Mouse (Mus musculus) inflammation-experienced regulatory T-cells, adult 6 months (primary cell): ENCODE data around the gene Nuak1. TPM values are rescaled to one million over a fixed set of nuclear protein-coding genes. Genes with fewer than 3 reads are reported as not detected.

Source experiments
- ATAC-seq: one replicate; pipeline ENCODE4 v1.8.0; 2017
- polyA plus RNA-seq, 3 experiments: library from polyadenylated mRNA; unstranded; fragments of 100-300 nt; shearing (Covaris generic); gene quantifications; one replicate each; pipeline ENCODE4 v1.2.1; 2017

The Nuak1 gene
- polyA plus RNA-seq, 3 experiments from 2014 or later: not detected

DNA sequence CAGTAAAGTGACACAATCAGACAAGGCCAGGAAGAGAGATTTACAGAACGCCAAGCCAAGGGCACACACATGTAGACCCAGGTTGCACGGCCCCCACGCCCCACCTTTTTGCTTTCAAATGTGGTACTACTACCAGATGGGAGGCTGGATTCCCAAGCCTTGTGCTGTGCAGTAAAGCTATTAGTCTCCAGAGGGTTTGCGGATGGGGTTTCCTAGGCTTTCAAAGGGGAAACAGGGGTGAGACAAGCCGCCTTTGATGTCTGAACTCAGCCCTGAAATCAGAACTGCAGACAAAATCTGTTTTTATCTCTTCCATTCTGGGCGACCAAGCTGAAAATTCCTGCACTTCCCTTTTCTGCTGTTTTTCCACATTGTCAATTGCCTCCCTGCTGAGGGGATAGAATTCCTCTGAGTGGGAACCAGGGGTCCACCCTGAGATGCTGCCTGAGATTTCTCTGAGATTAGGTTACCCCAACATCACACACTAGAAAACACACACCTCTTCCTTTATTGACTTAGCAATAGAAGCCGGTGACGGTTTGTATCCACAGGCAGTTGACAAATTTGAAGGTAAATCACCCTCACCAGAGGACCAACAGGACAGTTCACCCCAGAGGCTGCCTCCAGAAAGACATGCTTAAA, 35.1 kb downstream of the Nuak1 start:
- ATAC-seq: no peak

DNA sequence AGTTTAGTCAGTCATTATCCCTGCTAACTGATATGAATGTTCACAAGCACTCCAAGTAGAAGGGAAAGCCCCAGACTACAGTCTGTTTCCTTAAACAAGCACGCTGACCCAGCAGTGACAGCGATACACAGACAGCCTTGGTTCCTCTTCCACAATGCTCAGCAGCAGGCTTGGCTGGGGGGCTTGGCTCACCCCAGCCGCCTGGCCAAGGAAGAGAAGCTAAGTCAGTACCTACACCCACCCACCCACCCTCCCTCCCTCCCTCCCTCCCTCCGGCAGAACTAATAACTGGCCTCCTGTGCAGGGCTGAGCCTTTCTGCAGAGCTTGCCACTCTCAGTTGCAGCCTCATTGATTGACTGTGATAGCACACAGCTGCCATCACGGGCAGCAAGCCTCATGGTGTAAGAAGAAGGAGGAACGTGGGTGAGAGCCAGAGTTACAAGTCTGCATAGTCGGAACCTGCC, 38.5 kb downstream of the Nuak1 start:
- ATAC-seq: peak; percentile 38

DNA sequence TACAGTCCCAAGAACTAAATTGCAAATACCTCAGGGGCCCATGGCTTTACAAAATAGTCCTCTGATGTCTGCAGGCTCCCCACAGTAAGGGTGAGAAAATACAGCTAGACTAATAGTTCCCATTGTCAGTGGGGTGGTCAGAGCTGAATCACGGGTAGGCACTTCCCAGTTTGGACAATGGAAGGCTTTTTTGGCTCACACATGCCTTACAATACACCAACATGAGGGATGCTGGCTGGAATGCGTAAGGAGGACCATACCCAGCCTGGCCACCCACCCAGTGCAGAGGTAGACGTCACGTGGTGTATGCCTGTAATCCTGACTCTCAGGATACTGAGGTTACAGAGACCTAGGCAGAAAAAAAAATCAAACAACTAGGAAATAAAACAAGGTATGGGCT, 39.2 kb downstream of the Nuak1 start:
- no peak for ATAC-seq

DNA sequence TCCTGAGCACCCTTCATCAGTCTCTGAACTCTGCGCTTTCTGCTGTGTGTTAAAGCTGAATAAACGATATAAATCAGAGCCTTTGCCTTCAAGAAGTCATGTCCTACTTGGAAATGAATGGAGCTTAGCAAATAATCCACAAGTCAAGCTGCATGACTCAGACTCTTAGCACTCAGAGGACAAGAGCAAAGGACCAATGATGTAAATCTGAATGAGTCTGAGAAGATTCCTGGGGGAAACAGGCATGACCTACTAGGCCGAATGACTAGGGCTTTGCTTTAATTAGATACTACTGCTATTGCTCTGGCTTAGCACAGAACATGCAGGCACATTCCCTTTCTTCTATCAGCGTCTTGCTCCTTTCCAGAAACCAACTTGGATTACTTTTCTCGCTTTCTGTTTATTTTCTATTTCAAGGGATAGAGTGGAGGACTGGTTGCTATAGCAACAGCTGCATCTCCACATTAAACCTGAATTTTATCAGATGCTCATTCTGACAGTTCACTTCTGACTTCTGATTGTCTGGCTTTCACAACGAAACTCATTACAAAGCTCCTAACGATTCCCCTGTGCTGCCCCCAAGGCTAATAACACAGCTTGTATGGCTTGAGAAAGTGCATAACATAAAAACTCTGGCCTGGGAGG, 40.2 kb downstream of the Nuak1 start:
- no peak for ATAC-seq

DNA sequence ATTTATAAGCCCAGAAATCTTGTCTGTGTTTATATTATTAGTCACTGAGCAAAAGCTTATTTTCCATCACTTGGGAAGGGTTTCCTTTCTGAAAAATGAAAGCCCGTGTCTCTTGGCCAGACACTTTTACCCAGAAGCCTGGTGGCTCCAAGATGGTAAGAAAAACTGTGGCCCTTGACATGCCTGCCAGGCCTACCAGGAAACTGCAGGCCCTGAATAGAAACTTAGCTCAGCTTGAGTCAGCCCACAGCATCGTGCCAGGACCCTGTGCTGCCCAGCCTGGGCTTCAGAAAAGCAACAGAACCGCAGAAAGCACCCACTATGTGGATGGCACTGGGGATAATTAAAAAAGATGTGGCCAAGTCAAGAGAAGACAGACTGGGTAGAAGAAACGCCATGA, 43.1 kb downstream of the Nuak1 start:
- ATAC-seq: no peak

DNA sequence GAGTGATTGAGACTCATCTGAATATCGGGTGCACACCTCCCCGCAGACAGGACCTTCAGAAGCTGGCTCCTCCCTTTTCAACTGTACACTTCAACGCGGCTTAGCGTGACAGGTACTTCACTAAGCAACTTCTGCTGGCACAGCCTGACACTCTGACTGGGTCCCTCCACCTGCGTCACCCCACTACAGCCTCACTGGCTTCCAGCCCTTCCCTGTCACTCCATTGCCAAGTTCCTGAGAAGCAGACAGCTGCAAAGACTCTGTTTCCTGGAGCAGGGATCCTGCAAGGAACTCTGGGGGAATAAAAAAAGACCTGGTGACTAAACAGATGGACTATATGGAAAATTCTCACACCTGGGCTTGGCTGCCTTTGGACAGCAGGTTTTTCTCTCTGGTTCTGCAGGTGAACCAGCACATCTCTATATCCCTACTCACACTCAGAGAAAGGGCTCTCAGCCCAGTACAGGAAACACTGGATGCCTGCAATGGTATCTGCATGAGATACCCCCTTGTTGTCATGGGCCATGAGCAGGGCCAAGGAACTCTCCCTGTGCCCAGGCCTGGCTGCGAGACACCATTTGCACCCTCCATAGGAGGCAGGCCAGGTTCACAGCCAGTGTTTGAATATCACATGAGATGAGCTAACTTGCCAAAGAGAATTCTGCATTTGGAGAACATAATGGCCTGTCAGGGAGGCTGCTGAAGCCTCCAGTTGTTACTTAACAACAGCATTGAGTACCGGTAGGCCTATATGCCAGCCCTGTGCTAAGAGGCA, 44.3 kb downstream of the Nuak1 start:
- ATAC-seq: no peak

DNA sequence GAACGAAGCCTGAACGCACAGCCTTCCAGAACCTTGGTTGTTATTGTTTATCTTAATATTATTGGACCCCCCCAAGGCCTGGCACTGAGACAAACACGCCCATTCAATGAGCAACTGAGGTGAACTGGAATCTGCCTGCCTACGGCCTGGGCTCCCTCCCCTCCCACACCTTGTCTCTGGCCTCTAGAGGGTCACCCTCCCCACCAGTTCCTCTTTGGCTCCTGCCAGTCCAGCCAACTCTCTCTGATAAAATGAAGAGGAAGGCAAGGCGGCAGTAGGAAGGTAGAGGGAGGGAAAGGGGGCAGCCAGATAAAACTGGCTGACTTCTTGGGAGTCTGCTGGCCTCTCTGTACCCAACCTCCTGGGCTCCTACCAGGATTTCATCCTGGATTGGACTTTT, 45.1 kb downstream of the Nuak1 start:
- no peak for ATAC-seq

DNA sequence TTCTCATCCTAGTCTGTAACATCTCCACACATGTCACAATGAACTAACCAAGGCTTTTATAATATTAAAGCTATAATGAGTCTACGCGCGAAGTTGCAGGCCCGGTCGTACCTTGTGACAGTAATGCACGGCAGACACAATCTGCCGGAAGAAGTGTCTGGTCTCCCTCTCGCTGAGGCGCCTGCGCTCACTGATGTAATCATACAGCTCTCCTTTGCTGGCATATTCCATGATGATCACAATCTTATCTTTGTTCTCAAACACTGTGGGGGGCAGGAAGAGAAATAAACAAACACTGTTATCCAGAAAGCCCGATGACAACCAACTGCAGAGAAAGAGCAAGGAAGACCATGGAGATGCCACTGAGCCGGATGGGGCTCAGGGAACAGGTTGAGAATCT, 46.5 kb downstream of the Nuak1 start:
- ATAC-seq: no peak

DNA sequence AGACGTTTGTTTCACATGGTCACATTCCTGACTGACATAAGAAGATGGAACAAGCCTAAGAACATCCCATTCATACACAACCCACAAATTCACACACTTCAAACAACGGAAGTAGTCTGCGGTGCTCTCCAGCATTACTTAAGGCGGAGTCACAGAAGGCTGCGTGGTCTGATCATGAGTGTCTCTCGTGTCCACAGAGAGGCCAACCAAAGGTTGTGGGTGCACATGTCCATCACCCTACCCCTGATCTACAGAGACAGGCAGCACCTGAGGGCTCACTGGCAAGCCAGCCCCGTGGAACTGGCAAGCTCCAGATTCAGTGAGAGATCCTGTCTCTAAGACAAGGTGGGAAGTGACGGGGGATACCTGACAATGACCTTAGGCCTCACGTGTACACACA, 47.0 kb downstream of the Nuak1 start:
- no peak for ATAC-seq

DNA sequence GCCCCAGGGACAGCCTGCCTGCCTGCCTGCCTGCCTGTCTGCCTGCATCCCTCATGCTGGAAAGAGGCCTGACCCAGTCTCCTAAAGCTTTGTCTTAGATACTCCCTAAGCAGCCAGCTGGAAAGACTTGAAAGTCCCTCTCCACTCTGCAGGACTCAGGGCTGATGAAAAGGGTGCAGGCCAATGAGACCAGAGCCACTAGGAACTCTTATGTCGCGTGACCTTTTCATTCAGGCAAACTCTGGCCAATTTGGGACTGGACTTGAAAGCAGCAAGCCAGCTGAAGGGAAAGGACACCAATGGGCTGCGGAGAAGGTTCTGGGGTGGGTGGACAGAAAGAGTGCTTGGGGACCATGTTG, 47.7 kb downstream of the Nuak1 start:
- ATAC-seq: no peak

DNA sequence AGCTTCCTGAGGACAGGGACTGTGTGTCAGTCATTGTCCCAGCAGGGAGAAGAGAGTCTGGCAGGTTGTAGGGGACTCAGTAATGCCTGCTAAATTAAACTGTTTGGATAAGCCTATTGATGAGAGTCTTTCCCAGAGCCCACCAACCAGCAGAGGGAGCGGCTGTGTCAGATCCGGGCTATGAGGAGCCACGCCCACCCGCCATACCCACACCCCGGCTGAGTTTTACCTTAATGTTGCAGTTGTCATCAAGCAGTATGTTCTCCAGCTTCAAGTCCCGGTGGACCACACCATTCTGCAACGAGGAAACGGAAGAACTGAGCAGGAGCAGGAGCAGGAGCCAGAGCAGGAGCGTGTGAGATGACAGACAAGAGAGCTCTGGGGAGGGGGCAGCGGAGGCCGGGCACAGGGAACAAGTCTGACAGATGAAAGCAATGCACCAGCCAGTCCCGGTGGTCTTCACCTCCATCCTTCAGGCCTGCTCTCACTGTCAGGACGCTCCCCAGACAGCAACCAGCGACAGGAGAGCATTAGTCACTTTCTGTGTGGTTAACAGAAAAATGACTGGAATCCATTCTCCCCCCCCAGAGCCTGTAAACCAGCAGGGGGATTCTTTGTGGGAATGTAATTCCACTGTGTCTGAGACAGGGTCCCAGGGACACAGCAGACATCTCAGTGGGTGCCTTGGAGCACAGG, 48.2 kb downstream of the Nuak1 start:
- no peak for ATAC-seq

DNA sequence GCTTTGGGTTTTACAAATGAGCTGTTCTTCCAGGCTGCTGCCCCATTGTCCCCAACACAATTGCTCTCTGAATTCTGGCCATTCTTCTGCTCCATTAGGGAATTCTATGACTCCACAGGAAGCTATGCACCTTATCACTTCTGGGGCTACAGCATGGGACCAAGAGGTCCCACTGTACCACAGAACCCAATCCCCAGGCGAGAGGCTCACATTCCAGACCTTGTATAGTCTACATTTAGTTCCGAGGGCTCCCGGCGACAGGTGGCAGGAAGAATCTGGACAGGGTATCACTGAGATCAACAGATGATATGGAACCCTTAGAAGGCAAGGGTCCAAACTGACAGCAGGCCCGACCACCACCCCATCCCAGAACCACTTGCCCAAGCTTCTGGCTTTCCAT, 50.7 kb downstream of the Nuak1 start:
- no peak for ATAC-seq

DNA sequence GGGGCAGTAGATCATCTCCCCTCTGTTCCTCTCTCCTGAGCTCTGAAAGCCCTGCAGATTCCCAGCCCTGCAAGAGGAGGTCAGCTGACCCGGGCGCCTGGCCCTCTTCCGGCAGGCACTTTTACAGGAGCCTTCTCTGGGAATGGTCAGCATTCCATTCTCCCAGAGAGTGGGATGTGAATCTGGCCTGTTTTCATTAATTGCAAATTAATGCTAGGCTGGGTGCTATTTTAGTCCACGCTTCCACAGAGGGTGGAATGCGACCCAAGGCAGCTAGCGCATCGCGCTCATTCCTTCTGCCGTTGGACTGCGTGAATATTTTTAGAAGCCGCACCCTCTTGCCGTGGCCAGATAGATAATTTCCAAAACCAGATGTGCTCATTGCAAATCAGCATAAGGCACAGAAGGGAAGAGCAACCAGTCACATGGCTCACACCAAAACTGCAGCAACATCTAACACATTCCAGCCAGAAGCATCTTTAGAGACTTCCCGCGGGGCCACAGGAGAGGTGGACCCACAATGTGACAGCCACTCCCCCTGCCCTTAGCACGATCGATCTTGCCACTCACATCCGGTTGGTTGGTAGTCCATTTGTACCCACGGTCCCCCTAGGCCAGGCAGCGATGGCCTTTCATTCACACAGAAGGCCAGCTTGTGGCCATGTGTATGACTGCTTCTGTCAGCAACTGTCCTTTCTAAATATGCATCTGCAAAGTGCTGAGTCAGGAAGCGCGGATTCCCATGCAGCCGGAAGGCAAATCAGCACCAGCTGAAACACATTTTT, 51.8 kb downstream of the Nuak1 start:
- ATAC-seq: no peak

DNA sequence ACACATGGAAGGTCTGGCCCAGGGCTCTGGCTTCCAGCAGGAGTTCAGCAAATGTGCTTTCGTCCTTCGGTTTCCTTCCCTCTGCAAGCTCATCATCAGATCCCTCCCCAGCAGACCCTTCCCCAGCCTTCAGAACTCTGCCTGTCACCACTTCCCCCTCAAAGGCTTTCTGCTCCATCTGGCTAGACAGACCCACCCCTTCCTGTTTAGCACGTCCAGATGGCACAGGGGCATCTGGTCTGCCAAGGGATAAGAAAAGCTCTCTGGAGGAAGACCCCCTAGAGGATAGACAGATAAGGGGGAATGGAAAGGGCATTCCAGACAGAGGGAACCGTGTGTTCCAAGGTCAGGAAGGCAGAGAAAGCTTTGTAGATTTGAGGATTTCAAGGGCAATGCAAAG, 53.1 kb downstream of the Nuak1 start:
- ATAC-seq: no peak

DNA sequence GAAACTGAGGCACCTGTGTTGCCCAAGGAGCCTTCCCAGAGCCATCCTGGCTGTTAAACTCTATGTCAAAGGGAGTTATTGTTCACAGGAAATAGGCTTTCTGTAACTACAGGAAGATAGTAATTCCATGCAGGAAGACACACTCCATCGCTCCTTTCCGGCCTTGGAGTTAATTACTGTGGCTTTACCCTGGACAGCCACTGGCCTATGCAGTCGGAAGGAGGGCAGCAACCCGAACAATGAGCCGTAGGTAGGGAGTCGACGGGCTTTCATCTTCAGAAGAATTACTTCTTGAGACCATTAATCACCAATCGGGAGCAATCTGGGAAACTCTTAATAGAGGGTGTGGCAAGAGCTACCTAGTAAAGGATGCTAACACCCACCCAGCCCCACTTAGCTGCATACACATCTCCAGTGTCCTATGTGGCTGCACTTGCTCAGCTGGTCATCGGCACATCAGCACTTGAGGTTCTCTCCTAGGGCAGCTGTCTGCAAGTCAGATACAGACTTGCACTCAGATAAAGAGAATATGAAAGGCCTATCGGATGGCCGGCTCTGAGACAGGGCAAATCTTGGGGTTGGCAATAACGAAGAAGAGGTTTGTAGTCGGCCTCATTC, 53.7 kb downstream of the Nuak1 start:
- no peak for ATAC-seq

DNA sequence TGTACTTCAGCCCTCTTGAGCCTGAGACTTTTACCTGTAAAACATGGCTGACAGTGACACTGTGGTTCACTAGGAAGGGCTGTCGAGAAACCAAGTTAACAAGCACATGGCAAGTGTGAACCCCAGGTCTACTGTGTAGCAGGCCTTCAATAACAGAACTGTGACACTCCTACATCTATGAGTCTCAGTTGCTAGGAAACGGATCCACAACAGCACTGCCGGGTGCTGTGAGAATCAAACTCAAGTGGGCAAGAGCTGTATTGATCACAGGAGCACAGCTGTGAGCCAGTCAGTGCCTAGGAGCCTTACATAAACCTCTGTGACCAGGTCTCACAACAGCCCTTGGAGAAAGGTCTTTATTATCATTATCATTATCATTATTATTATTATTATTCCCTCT, 54.2 kb downstream of the Nuak1 start:
- no peak for ATAC-seq

DNA sequence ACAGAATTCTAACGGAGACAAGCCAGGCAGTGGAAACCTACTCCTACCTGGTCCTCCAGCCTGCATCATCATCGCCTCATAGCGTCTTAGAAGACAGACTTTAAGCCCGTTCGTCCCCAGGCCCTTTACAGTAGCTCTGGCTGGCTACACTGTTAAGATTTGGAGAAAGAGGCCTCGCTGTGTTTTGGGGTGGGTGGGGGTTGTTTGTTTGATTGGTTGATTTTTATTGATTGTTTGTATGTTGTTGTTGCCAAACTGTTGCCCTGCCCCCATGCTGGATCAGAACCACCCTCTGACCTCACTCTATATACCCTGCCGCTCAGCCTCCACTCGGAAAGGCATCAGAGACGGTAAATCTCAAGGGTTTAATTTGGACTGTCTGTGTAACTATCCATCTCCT, 55.6 kb downstream of the Nuak1 start:
- no peak for ATAC-seq

DNA sequence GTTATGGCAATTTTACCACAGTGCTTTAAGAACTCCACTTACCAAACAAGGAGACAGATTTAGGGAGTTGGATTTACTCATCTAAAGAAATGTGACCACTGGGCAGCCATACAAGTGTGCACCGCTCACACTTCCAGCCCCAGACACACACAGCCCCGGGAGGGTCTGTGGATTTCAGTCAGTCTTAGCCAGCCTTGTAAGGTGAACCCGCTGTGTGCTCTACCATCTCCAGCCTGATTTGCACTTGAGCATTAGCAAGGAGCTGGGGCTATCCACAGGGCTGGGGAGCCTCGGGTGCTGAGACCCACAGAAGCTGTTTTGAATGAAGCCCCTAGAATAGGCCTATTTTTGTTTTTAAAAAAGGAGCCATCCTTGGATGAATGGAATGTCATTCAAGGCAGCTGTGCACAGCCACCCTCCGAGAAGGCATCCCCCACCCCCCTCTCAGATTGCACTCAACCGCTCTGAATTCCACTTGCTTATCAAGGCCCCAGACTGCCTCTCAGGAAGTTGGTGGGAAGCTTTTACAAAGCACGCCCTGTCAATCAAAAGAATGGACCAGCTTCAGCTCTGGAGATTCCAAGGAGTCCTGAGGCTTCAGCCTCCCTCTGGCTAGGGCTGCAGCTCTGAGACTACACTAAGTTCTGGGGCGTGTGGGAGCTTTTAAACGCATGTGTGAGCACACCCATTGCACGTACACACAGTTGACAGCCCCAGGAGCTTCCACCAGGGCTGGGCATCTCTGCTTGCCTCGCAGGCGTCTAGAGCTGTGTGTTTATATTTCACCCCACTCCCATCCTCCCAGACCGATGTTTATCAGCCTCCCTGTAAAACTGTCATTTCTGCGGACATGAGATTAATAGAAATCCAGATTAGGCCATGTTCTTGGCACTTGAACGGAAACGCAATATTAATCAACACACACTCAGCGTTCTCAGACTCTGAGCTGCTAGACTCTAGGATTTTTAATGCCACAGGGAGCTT, 57.2 kb downstream of the Nuak1 start:
- no peak for ATAC-seq

DNA sequence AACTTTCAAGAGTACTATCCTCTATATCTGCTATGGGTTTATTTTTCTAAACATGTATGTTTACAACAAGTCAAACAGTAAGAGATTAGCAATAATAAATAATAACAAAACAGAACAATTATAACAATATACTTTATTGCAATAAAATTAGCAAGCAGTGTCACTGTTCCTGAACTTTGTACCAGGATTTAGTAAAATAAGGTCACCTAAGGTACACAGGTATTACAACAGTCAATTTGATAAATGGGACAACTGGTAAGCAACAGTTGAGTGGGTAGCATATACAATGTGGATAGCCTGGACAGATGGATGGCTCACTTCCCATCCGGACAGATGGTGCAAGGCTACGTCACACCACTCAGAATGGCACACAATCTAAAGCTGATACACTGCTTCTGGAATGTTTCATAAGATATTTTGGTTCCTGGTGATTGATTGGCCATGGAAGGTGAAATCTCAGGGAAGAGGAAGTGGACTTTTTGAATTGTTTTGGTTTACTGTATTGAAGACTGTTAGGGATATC, 59.1 kb downstream of the Nuak1 start:
- no peak for ATAC-seq

DNA sequence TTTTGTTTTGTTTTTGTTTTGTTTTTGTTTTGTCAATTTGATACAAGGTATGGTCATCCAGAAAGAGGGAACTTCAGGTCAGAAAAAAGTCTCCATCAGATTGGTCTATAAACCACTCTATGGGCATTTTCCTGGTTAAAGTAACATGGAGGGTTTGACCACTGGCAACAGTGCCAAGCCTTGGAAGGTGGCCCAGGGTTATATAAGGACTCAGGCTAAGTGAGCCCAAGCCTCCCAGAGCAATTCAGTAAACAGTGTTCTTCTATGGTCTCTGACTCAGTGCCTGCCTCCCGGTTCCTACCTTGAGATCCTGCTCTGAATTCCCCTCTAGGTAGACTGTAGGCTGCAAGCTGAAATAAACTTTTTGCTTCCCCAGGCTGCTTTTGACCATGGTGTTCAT, 61.0 kb downstream of the Nuak1 start:
- no peak for ATAC-seq

DNA sequence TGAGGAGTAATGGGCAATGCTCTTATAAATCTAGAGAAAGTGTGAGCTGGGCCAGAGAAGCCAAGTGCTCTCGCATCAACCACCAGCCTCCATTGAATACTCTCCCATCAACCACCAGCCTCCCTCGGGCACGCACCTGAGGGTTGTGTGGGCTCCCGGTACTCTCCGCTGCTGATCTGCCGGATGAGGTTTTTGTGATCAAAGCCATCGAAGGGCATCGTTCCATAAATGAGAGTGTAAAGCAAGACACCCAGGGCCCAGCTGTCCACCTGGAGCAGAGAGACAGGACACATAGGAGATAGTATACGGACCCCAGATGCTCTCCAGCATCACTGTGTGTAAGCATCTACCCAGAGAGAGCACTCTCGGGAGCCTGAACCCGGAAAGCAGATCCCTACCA, 62.4 kb downstream of the Nuak1 start:
- ATAC-seq: no peak
